Mouse (Mus musculus): ENCODE measurements around the gene Fam171a1. TPM values are rescaled to one million over a fixed set of nuclear protein-coding genes. Genes with fewer than 3 reads are reported as not detected.

Gene Fam171a1
- polyA plus RNA-seq, 1 experiment from 2014 or later: 26.1 TPM

GRCm38 (mm10) chr2:3150324-3150723, 36.3 kb downstream of the Fam171a1 start:
- WGBS: 80% methylated on average over 5 of the region's 5 CpGs
- Histone ChIP-seq H3K4me1 (ENCODE audit: control insufficient read depth in 2 of 2, insufficient read depth in 2 of 2, low read length in 2 of 2) (peaks cover 0 to 15% of the 10 kb centered on the region in 2 experiments), H3K27ac (replicated peaks in 1 of 2; ENCODE audit: control insufficient read depth in 1 of 2, insufficient read depth in 1 of 2, low read depth in 2 of 2, low read length in 2 of 2) (no peak overlapping the region), H3K36me3 (ENCODE audit: control insufficient read depth, insufficient read depth, low read length) (no peaks in the 10 kb centered on the region), H3K4me3 (ENCODE audit: control insufficient read depth in 1 of 2, insufficient read depth in 1 of 2, low read depth in 1 of 2, low read length in 2 of 2) (no peak overlapping the region), H3K9me3 (ENCODE audit: control insufficient read depth, low read length) (no peaks in the 10 kb centered on the region), H3K4me2 (ENCODE audit: low read length) (no peak overlapping the region), H3K9ac (ENCODE audit: low read length) (no peak overlapping the region), H3K27me3 (ENCODE audit: control insufficient read depth, insufficient read depth, low read length) (no peaks in the 10 kb centered on the region)
- no peak for ATAC-seq (ENCODE audit: insufficient number of reproducible peaks, insufficient read depth, low FRiP score, low read depth)

DNA sequence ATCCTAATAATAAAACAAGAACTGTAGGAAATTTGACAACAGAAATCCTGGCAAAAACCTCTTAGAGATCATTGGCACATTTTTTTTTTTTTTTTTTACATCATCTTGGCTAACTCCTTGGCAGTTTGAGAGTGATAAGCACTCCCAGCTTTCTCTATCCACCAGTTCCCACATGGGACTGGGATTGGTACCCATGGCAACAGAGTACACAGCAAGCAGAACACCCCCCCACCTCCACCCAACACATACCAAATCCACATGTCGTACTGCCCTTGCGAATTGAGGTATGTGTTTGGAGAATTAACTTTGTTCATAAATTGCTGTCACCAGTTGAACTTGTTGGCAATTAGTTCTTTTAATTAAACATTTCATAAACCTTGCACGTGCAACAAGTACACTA, 37.3 kb downstream of the Fam171a1 start:
- Histone ChIP-seq H3K9me3 (ENCODE audit: control insufficient read depth, low read length) (no peaks in the 10 kb centered on the region), H3K36me3 (ENCODE audit: control insufficient read depth, insufficient read depth, low read length) (no peaks in the 10 kb centered on the region), H3K9ac (ENCODE audit: low read length) (no peak overlapping the region), H3K4me3 (ENCODE audit: control insufficient read depth in 1 of 2, insufficient read depth in 1 of 2, low read depth in 1 of 2, low read length in 2 of 2) (no peak overlapping the region), H3K4me2 (ENCODE audit: low read length) (no peak overlapping the region), H3K27ac (replicated peaks in 1 of 2; ENCODE audit: control insufficient read depth in 1 of 2, insufficient read depth in 1 of 2, low read depth in 2 of 2, low read length in 2 of 2) (no peak overlapping the region), H3K27me3 (ENCODE audit: control insufficient read depth, insufficient read depth, low read length) (no peaks in the 10 kb centered on the region), H3K4me1 (ENCODE audit: control insufficient read depth in 2 of 2, insufficient read depth in 2 of 2, low read length in 2 of 2) (peaks cover 0 to 14% of the 10 kb centered on the region in 2 experiments)
- ATAC-seq (ENCODE audit: insufficient number of reproducible peaks, insufficient read depth, low FRiP score, low read depth): no peak
- 62% methylated on average over 3 of the region's 3 CpGs for WGBS

GRCm38 (mm10) chr2:3154091-3154665, 40.2 kb downstream of the Fam171a1 start:
- Histone ChIP-seq H3K4me3 (ENCODE audit: control insufficient read depth in 1 of 2, insufficient read depth in 1 of 2, low read depth in 1 of 2, low read length in 2 of 2) (no peak overlapping the region), H3K36me3 (ENCODE audit: control insufficient read depth, insufficient read depth, low read length) (no peaks in the 10 kb centered on the region), H3K4me2 (ENCODE audit: low read length) (no peak overlapping the region), H3K27ac (replicated peaks in 1 of 2; ENCODE audit: control insufficient read depth in 1 of 2, insufficient read depth in 1 of 2, low read depth in 2 of 2, low read length in 2 of 2) (no peak overlapping the region), H3K4me1 (ENCODE audit: control insufficient read depth in 2 of 2, insufficient read depth in 2 of 2, low read length in 2 of 2) (peaks cover 8 to 35% of the 10 kb centered on the region in 2 experiments), H3K9me3 (ENCODE audit: control insufficient read depth, low read length) (no peaks in the 10 kb centered on the region), H3K9ac (ENCODE audit: low read length) (no peak overlapping the region), H3K27me3 (ENCODE audit: control insufficient read depth, insufficient read depth, low read length) (no peaks in the 10 kb centered on the region)
- ATAC-seq (ENCODE audit: insufficient number of reproducible peaks, insufficient read depth, low FRiP score, low read depth): no peak
- 73% methylated on average over 1 of the region's 1 CpGs for WGBS

GRCm38 (mm10) chr2:3154986-3155385, 41.0 kb downstream of the Fam171a1 start:
- ATAC-seq (ENCODE audit: insufficient number of reproducible peaks, insufficient read depth, low FRiP score, low read depth): no peak

DNA sequence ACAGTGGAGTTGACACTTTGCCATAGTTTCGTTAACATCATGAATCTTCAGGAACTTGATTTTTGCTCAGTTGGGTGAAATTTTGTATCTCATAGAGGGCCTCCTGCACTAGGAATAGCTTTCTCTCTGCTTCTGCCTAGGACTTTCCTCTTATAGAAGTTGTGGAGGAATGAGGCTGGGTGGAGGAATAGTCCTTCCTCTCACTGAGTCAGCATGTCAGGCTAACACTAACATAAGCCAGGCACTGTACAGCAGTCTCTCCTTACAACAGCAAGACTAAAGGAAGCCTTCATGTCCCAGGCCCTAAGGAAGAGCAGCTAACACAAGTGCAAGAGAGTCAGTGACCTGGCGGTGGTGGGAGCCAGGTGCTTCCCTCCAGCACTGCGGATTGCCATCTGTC, 43.0 kb downstream of the Fam171a1 start:
- H3K9ac ChIP-seq (ENCODE audit: low read length): no peak overlapping the region

More at GRCm38 (mm10) chr2:3154986-3155385, 41.0 kb downstream of the Fam171a1 start:
- WGBS: 88% methylated on average over 2 of the region's 2 CpGs
- Histone ChIP-seq H3K27me3 (ENCODE audit: control insufficient read depth, insufficient read depth, low read length) (no peaks in the 10 kb centered on the region), H3K4me1 (ENCODE audit: control insufficient read depth in 2 of 2, insufficient read depth in 2 of 2, low read length in 2 of 2) (peaks cover 8 to 35% of the 10 kb centered on the region in 2 experiments), H3K4me2 (ENCODE audit: low read length) (no peak overlapping the region), H3K36me3 (ENCODE audit: control insufficient read depth, insufficient read depth, low read length) (no peaks in the 10 kb centered on the region), H3K27ac (replicated peaks in 1 of 2; ENCODE audit: control insufficient read depth in 1 of 2, insufficient read depth in 1 of 2, low read depth in 2 of 2, low read length in 2 of 2) (no peak overlapping the region), H3K9ac (ENCODE audit: low read length) (no peak overlapping the region), H3K9me3 (ENCODE audit: control insufficient read depth, low read length) (no peaks in the 10 kb centered on the region), H3K4me3 (ENCODE audit: control insufficient read depth in 1 of 2, insufficient read depth in 1 of 2, low read depth in 1 of 2, low read length in 2 of 2) (no peak overlapping the region)

DNA sequence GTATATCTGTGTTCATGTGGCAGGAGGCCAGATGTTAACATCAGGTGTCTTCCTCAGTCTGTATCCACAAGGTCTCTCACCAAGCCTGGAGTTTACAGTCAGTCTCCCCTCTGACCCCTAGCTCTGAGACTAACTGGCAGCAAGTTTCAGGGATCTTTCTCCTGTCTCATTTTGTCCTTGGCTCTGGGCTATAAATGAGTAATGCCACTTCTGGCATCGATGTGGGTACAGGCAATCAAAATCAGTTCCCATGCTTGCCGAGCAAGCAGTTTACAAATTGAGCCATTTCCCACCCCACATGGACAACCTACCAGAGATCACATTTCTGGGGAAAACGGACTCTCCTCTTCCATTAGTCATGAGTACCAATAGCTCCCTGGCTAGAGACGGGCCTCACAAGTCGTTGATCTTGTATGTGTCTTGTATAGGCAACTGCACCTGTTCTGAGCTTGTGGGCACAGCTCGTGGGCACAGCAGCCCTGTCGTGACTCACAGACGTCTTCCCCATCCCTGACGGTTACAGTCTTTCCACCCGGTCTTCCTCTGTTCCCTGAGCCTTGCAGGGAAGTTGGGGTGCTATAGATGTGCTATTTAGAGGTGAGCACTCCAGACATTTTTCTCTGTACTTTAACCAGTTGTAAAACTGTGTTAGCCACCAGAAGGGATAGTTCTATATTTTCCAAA, 43.8 kb downstream of the Fam171a1 start:
- Histone ChIP-seq H3K4me1 (ENCODE audit: control insufficient read depth in 2 of 2, insufficient read depth in 2 of 2, low read length in 2 of 2) (peaks cover 11 to 38% of the 10 kb centered on the region in 2 experiments), H3K36me3 (ENCODE audit: control insufficient read depth, insufficient read depth, low read length) (no peaks in the 10 kb centered on the region), H3K27me3 (ENCODE audit: control insufficient read depth, insufficient read depth, low read length) (no peaks in the 10 kb centered on the region), H3K9ac (ENCODE audit: low read length) (no peak overlapping the region), H3K4me2 (ENCODE audit: low read length) (no peak overlapping the region), H3K27ac (replicated peaks in 1 of 2; ENCODE audit: control insufficient read depth in 1 of 2, insufficient read depth in 1 of 2, low read depth in 2 of 2, low read length in 2 of 2) (no peak overlapping the region), H3K9me3 (ENCODE audit: control insufficient read depth, low read length) (no peaks in the 10 kb centered on the region), H3K4me3 (ENCODE audit: control insufficient read depth in 1 of 2, insufficient read depth in 1 of 2, low read depth in 1 of 2, low read length in 2 of 2) (no peak overlapping the region)
- ATAC-seq (ENCODE audit: insufficient number of reproducible peaks, insufficient read depth, low FRiP score, low read depth): no peak
- 75% methylated on average over 10 of the region's 10 CpGs for WGBS

More for the DNA sequence above, 43.0 kb downstream of the Fam171a1 start:
- Histone ChIP-seq H3K4me2 (ENCODE audit: low read length) (no peak overlapping the region), H3K36me3 (ENCODE audit: control insufficient read depth, insufficient read depth, low read length) (no peaks in the 10 kb centered on the region), H3K9me3 (ENCODE audit: control insufficient read depth, low read length) (no peaks in the 10 kb centered on the region), H3K27me3 (ENCODE audit: control insufficient read depth, insufficient read depth, low read length) (no peaks in the 10 kb centered on the region), H3K4me3 (ENCODE audit: control insufficient read depth in 1 of 2, insufficient read depth in 1 of 2, low read depth in 1 of 2, low read length in 2 of 2) (no peak overlapping the region), H3K4me1 (ENCODE audit: control insufficient read depth in 2 of 2, insufficient read depth in 2 of 2, low read length in 2 of 2) (peaks cover 11 to 34% of the 10 kb centered on the region in 2 experiments), H3K27ac (replicated peaks in 1 of 2; ENCODE audit: control insufficient read depth in 1 of 2, insufficient read depth in 1 of 2, low read depth in 2 of 2, low read length in 2 of 2) (peak overlapping the region in 1 of 2 experiments; percentile 35; a peak in 1 of 4 replicates)
- WGBS: 75% methylated on average over 3 of the region's 3 CpGs
- no peak for ATAC-seq (ENCODE audit: insufficient number of reproducible peaks, insufficient read depth, low FRiP score, low read depth)

GRCm38 (mm10) chr2:3158682-3159412, 44.8 kb downstream of the Fam171a1 start:
- no peaks in the 10 kb centered on the region for H3K36me3 ChIP-seq (ENCODE audit: control insufficient read depth, insufficient read depth, low read length)
- H3K4me1 ChIP-seq (ENCODE audit: control insufficient read depth in 2 of 2, insufficient read depth in 2 of 2, low read length in 2 of 2): peaks cover 16 to 44% of the 10 kb centered on the region in 2 experiments
- no peak overlapping the region for H3K9ac ChIP-seq (ENCODE audit: low read length)
- no peaks in the 10 kb centered on the region for H3K27me3 ChIP-seq (ENCODE audit: control insufficient read depth, insufficient read depth, low read length)
- no peak overlapping the region for H3K4me3 ChIP-seq (ENCODE audit: control insufficient read depth in 1 of 2, insufficient read depth in 1 of 2, low read depth in 1 of 2, low read length in 2 of 2)
- WGBS: 68% methylated on average over 8 of the region's 8 CpGs
- H3K4me2 ChIP-seq (ENCODE audit: low read length): no peak overlapping the region
- ATAC-seq (ENCODE audit: insufficient number of reproducible peaks, insufficient read depth, low FRiP score, low read depth): no peak
- peak overlapping the region in 1 of 2 experiments; percentile 8; a peak in 2 of 4 replicates for H3K27ac ChIP-seq (replicated peaks in 1 of 2; ENCODE audit: control insufficient read depth in 1 of 2, insufficient read depth in 1 of 2, low read depth in 2 of 2, low read length in 2 of 2)
- H3K9me3 ChIP-seq (ENCODE audit: control insufficient read depth, low read length): no peaks in the 10 kb centered on the region
